ENCODE assay signal across 8 mouse cellular contexts in genomic region chr12:92013244-92013643, GRCm38 (mm10).
DNase-seq lines count a peak whose midpoint lies in the region; ATAC-seq and TF ChIP-seq lines count a peak whose summit lies in the region.

No protein-coding gene starts in this region.

- no peak for TF ChIP-seq CTCF in thymus, adult 2 months (IDR thresholded peaks at IDR 0.05; ENCODE audit: borderline replicate concordance, control insufficient read depth, extremely low read depth, insufficient read depth, low read length, poor library complexity)
- TF ChIP-seq CTCF in midbrain, postnatal 0 days (IDR thresholded peaks at IDR 0.05) = peak; percentile 93

- H3K4me2 ChIP-seq in forebrain, embryonic 14.5 days (ENCODE audit: low read length) = no peak overlapping the region
- H3K4me2 ChIP-seq in midbrain, postnatal 0 days (ENCODE audit: low read depth, low read length, poor library complexity, severe bottlenecking) = no peak overlapping the region

- no peaks in the 10 kb centered on the region for H3K36me3 ChIP-seq in thymus, adult 2 months (ENCODE audit: control insufficient read depth, insufficient read depth, low read length)
- no peaks in the 10 kb centered on the region for H3K36me3 ChIP-seq in forebrain, embryonic 14.5 days (ENCODE audit: control insufficient read depth, insufficient read depth, low read length)
- no peaks in the 10 kb centered on the region for H3K36me3 ChIP-seq in midbrain, postnatal 0 days (ENCODE audit: insufficient read depth, low read length)

- no peak overlapping the region for H3K9ac ChIP-seq in forebrain, embryonic 14.5 days (ENCODE audit: low read length)
- no peak overlapping the region for H3K9ac ChIP-seq in midbrain, postnatal 0 days (replicated peaks; ENCODE audit: low read length, poor library complexity, severe bottlenecking)

- H3K4me1 ChIP-seq in thymus, adult 2 months (replicated peaks; ENCODE audit: control insufficient read depth, insufficient read depth, low read length) = no peaks in the 10 kb centered on the region
- H3K4me1 ChIP-seq in forebrain, embryonic 14.5 days (ENCODE audit: control insufficient read depth, insufficient read depth, low read length) = no peaks in the 10 kb centered on the region
- H3K4me1 ChIP-seq in midbrain, postnatal 0 days (ENCODE audit: insufficient read depth, low read length) = no peaks in the 10 kb centered on the region

- TF ChIP-seq POLR2A in thymus, adult 2 months (IDR thresholded peaks at IDR 0.05; ENCODE audit: control insufficient read depth, extremely low read depth, insufficient read depth, low read length, poor library complexity) = no peak

- H3K9me3 ChIP-seq in forebrain, embryonic 14.5 days (replicated peaks; ENCODE audit: control insufficient read depth, low read length) = no peaks in the 10 kb centered on the region
- no peaks in the 10 kb centered on the region for H3K9me3 ChIP-seq in midbrain, postnatal 0 days (ENCODE audit: low read length)

- peak; percentile 67 for ATAC-seq in forebrain, embryonic 14.5 days
- no peak for ATAC-seq in midbrain, postnatal 0 days (ENCODE audit: low FRiP score)

- 9% methylated on average over 8 of the region's 8 CpGs for WGBS in thymus, adult 2 months
- WGBS in forebrain, embryonic 14.5 days = 7% methylated on average over 8 of the region's 8 CpGs
- 10% methylated on average over 8 of the region's 8 CpGs for WGBS in midbrain, postnatal 0 days

- no peaks in the 10 kb centered on the region for H3K27me3 ChIP-seq in thymus, adult 2 months (ENCODE audit: control insufficient read depth, insufficient read depth, low read length)
- H3K27me3 ChIP-seq in forebrain, embryonic 14.5 days (replicated peaks; ENCODE audit: control insufficient read depth, insufficient read depth, low read length) = no peaks in the 10 kb centered on the region
- H3K27me3 ChIP-seq in midbrain, postnatal 0 days (ENCODE audit: insufficient read depth, low read length) = no peaks in the 10 kb centered on the region

- peak; percentile 10 to 75 for DNase-seq in adrenal gland, adult (ENCODE audit: inconsistent age in 2 of 2, low spot score in 1 of 2)
- DNase-seq in adrenal gland, postnatal 4 days (ENCODE audit: low spot score in 2 of 2) = no peak
- peak; percentile 4 for DNase-seq in thymus, adult 2 months
- DNase-seq in thymus, adult 18-20 months = no peak
- DNase-seq in forebrain, embryonic 14.5 days (ENCODE audit: low spot score) = peak; percentile 80
- peak; percentile 9 to 43 for DNase-seq in layer of hippocampus, postnatal 36 days
- peak; percentile 70 for DNase-seq in midbrain, postnatal 0 days (ENCODE audit: low spot score)
- no peak for DNase-seq in urinary bladder, postnatal 14 days (ENCODE audit: low spot score)

- no peak overlapping the region for H3K4me3 ChIP-seq in thymus, adult 2 months (ENCODE audit: control insufficient read depth, insufficient read depth, low read length)
- no peak overlapping the region for H3K4me3 ChIP-seq in forebrain, embryonic 14.5 days (ENCODE audit: low read depth, low read length)
- no peak overlapping the region for H3K4me3 ChIP-seq in midbrain, postnatal 0 days (ENCODE audit: low read depth, low read length)

- no peak overlapping the region for H3K27ac ChIP-seq in thymus, adult 2 months (ENCODE audit: control insufficient read depth, insufficient read depth, low read length)
- H3K27ac ChIP-seq in forebrain, embryonic 14.5 days (ENCODE audit: low read depth, low read length) = no peak overlapping the region
- no peak overlapping the region for H3K27ac ChIP-seq in midbrain, postnatal 0 days (ENCODE audit: low read depth, low read length)

Comparison
In these comparisons a context has a peak if more than half of its experiments do, and no peak if none do; other contexts are left out.
1. DNase-seq: peak in adrenal gland, adult (2 of 2), thymus, adult 2 months (single experiment), forebrain, embryonic 14.5 days (single experiment), layer of hippocampus, postnatal 36 days (2 of 2) and midbrain, postnatal 0 days (single experiment); none in adrenal gland, postnatal 4 days (0 of 2), thymus, adult 18-20 months (0 of 2) and urinary bladder, postnatal 14 days (single experiment).